Mouse (Mus musculus): ENCODE measurements around the gene Mpst.

- TF ChIP-seq CTCF (IDR thresholded peaks at IDR 0.05; ENCODE audit: borderline replicate concordance, insufficient read depth, low read length) (no peak), POLR2A (IDR thresholded peaks at IDR 0.05; ENCODE audit: low read depth, low read length) (no peak)
Observed at GRCm38 (mm10) chr15:78438018-78438394, 31.8 kb downstream of the Mpst start.
